Mouse (Mus musculus): ENCODE data around the gene 1700021F07Rik. TPM values are rescaled to one million over a fixed set of nuclear protein-coding genes. Genes with fewer than 3 reads are reported as not detected.

1700021F07Rik gene
- polyA plus RNA-seq, 1 experiment from 2014 or later: not detected

- no peaks in the 10 kb centered on the region for H3K4me1 ChIP-seq (replicated peaks; ENCODE audit: control insufficient read depth, insufficient read depth, low read length)
- no peak overlapping the region for H3K27ac ChIP-seq (ENCODE audit: low read length)
- H3K9me3 ChIP-seq (ENCODE audit: control insufficient read depth, low read length): no peaks in the 10 kb centered on the region
- ATAC-seq: no peak
- no peak overlapping the region for H3K4me2 ChIP-seq (ENCODE audit: low read length)
- no peak overlapping the region for H3K4me3 ChIP-seq (replicated peaks; ENCODE audit: low read length)
- H3K27me3 ChIP-seq (replicated peaks; ENCODE audit: control insufficient read depth, insufficient read depth, low read length): no peaks in the 10 kb centered on the region
- 77% methylated on average over 15 of the region's 15 CpGs for WGBS
- no peak overlapping the region for H3K9ac ChIP-seq (replicated peaks; ENCODE audit: low read depth, low read length)
- no peaks in the 10 kb centered on the region for H3K36me3 ChIP-seq (ENCODE audit: control insufficient read depth, insufficient read depth)
Observed at GRCm38 (mm10) chr2:173532711-173533462, 10.5 kb downstream of the 1700021F07Rik start.

- 76% methylated on average over 7 of the region's 7 CpGs for WGBS
- H3K27ac ChIP-seq (ENCODE audit: low read length): no peak overlapping the region
- H3K9ac ChIP-seq (replicated peaks; ENCODE audit: low read depth, low read length): no peak overlapping the region
- no peak overlapping the region for H3K4me3 ChIP-seq (replicated peaks; ENCODE audit: low read length)
- H3K4me1 ChIP-seq (replicated peaks; ENCODE audit: control insufficient read depth, insufficient read depth, low read length): no peaks in the 10 kb centered on the region
- no peaks in the 10 kb centered on the region for H3K36me3 ChIP-seq (ENCODE audit: control insufficient read depth, insufficient read depth)
- no peak for ATAC-seq
- no peaks in the 10 kb centered on the region for H3K27me3 ChIP-seq (replicated peaks; ENCODE audit: control insufficient read depth, insufficient read depth, low read length)
- H3K9me3 ChIP-seq (ENCODE audit: control insufficient read depth, low read length): no peaks in the 10 kb centered on the region
- H3K4me2 ChIP-seq (ENCODE audit: low read length): no peak overlapping the region
Observed at GRCm38 (mm10) chr2:173534581-173534980, 12.2 kb downstream of the 1700021F07Rik start.

GRCm38 (mm10) chr2:173535390-173535789 is 13.0 kb downstream of the 1700021F07Rik start:
- Histone ChIP-seq H3K4me2 (ENCODE audit: low read length) (no peak overlapping the region), H3K27ac (ENCODE audit: low read length) (no peak overlapping the region), H3K4me1 (replicated peaks; ENCODE audit: control insufficient read depth, insufficient read depth, low read length) (no peaks in the 10 kb centered on the region), H3K36me3 (ENCODE audit: control insufficient read depth, insufficient read depth) (no peaks in the 10 kb centered on the region), H3K9me3 (ENCODE audit: control insufficient read depth, low read length) (no peaks in the 10 kb centered on the region), H3K9ac (replicated peaks; ENCODE audit: low read depth, low read length) (no peak overlapping the region), H3K27me3 (replicated peaks; ENCODE audit: control insufficient read depth, insufficient read depth, low read length) (no peaks in the 10 kb centered on the region), H3K4me3 (replicated peaks; ENCODE audit: low read length) (no peak overlapping the region)
- WGBS: 82% methylated on average over 18 of the region's 18 CpGs
- ATAC-seq: no peak

GRCm38 (mm10) chr2:173535886-173536285 is 13.5 kb downstream of the 1700021F07Rik start:
- WGBS: 95% methylated on average over 9 of the region's 9 CpGs
- Histone ChIP-seq H3K27me3 (replicated peaks; ENCODE audit: control insufficient read depth, insufficient read depth, low read length) (no peaks in the 10 kb centered on the region), H3K9me3 (ENCODE audit: control insufficient read depth, low read length) (no peaks in the 10 kb centered on the region), H3K36me3 (ENCODE audit: control insufficient read depth, insufficient read depth) (no peaks in the 10 kb centered on the region), H3K4me3 (replicated peaks; ENCODE audit: low read length) (no peak overlapping the region), H3K9ac (replicated peaks; ENCODE audit: low read depth, low read length) (no peak overlapping the region), H3K27ac (ENCODE audit: low read length) (no peak overlapping the region), H3K4me1 (replicated peaks; ENCODE audit: control insufficient read depth, insufficient read depth, low read length) (no peaks in the 10 kb centered on the region), H3K4me2 (ENCODE audit: low read length) (no peak overlapping the region)
- ATAC-seq: no peak

GRCm38 (mm10) chr2:173539781-173540180 is 17.4 kb downstream of the 1700021F07Rik start:
- no peak for ATAC-seq
- Histone ChIP-seq H3K4me3 (replicated peaks; ENCODE audit: low read length) (no peak overlapping the region), H3K36me3 (ENCODE audit: control insufficient read depth, insufficient read depth) (no peaks in the 10 kb centered on the region), H3K27me3 (replicated peaks; ENCODE audit: control insufficient read depth, insufficient read depth, low read length) (no peaks in the 10 kb centered on the region), H3K4me2 (ENCODE audit: low read length) (no peak overlapping the region), H3K27ac (ENCODE audit: low read length) (no peak overlapping the region), H3K9me3 (ENCODE audit: control insufficient read depth, low read length) (no peaks in the 10 kb centered on the region), H3K4me1 (replicated peaks; ENCODE audit: control insufficient read depth, insufficient read depth, low read length) (no peaks in the 10 kb centered on the region), H3K9ac (replicated peaks; ENCODE audit: low read depth, low read length) (no peak overlapping the region)
- WGBS: 66% methylated on average over 15 of the region's 15 CpGs

GRCm38 (mm10) chr2:173541748-173542147 is 19.4 kb downstream of the 1700021F07Rik start:
- H3K36me3 ChIP-seq (ENCODE audit: control insufficient read depth, insufficient read depth): no peaks in the 10 kb centered on the region

GRCm38 (mm10) chr2:173542716-173543115 is 20.3 kb downstream of the 1700021F07Rik start:
- Histone ChIP-seq H3K4me2 (ENCODE audit: low read length) (no peak overlapping the region), H3K4me1 (replicated peaks; ENCODE audit: control insufficient read depth, insufficient read depth, low read length) (no peaks in the 10 kb centered on the region), H3K27me3 (replicated peaks; ENCODE audit: control insufficient read depth, insufficient read depth, low read length) (no peaks in the 10 kb centered on the region), H3K36me3 (ENCODE audit: control insufficient read depth, insufficient read depth) (no peaks in the 10 kb centered on the region), H3K9me3 (ENCODE audit: control insufficient read depth, low read length) (no peaks in the 10 kb centered on the region), H3K27ac (ENCODE audit: low read length) (no peak overlapping the region), H3K4me3 (replicated peaks; ENCODE audit: low read length) (no peak overlapping the region), H3K9ac (replicated peaks; ENCODE audit: low read depth, low read length) (no peak overlapping the region)
- 81% methylated on average over 4 of the region's 4 CpGs for WGBS
- no peak for ATAC-seq

More at GRCm38 (mm10) chr2:173541748-173542147, 19.4 kb downstream of the 1700021F07Rik start:
- Histone ChIP-seq H3K4me2 (ENCODE audit: low read length) (no peak overlapping the region), H3K4me1 (replicated peaks; ENCODE audit: control insufficient read depth, insufficient read depth, low read length) (no peaks in the 10 kb centered on the region), H3K27ac (ENCODE audit: low read length) (no peak overlapping the region), H3K9me3 (ENCODE audit: control insufficient read depth, low read length) (no peaks in the 10 kb centered on the region), H3K27me3 (replicated peaks; ENCODE audit: control insufficient read depth, insufficient read depth, low read length) (no peaks in the 10 kb centered on the region), H3K9ac (replicated peaks; ENCODE audit: low read depth, low read length) (no peak overlapping the region), H3K4me3 (replicated peaks; ENCODE audit: low read length) (no peak overlapping the region)
- ATAC-seq: no peak
- WGBS: 84% methylated on average over 4 of the region's 4 CpGs

GRCm38 (mm10) chr2:173545992-173546703 is 23.8 kb downstream of the 1700021F07Rik start:
- ATAC-seq: peak; percentile 72
- no peaks in the 10 kb centered on the region for H3K27me3 ChIP-seq (replicated peaks; ENCODE audit: control insufficient read depth, insufficient read depth, low read length)
- H3K4me2 ChIP-seq (ENCODE audit: low read length): no peak overlapping the region
- no peak overlapping the region for H3K9ac ChIP-seq (replicated peaks; ENCODE audit: low read depth, low read length)
- H3K9me3 ChIP-seq (ENCODE audit: control insufficient read depth, low read length): no peaks in the 10 kb centered on the region
- H3K4me3 ChIP-seq (replicated peaks; ENCODE audit: low read length): no peak overlapping the region
- no peak overlapping the region for H3K27ac ChIP-seq (ENCODE audit: low read length)
- peaks cover 7% of the 10 kb centered on the region; the same call in 1 of the 2 replicates for H3K4me1 ChIP-seq (replicated peaks; ENCODE audit: control insufficient read depth, insufficient read depth, low read length)
- no peaks in the 10 kb centered on the region for H3K36me3 ChIP-seq (ENCODE audit: control insufficient read depth, insufficient read depth)
- WGBS: 42% methylated on average over 15 of the region's 15 CpGs

- Histone ChIP-seq H3K4me2 (ENCODE audit: low read length) (no peak overlapping the region), H3K4me3 (replicated peaks; ENCODE audit: low read length) (no peak overlapping the region), H3K36me3 (ENCODE audit: control insufficient read depth, insufficient read depth) (no peaks in the 10 kb centered on the region), H3K9me3 (ENCODE audit: control insufficient read depth, low read length) (no peaks in the 10 kb centered on the region), H3K4me1 (replicated peaks; ENCODE audit: control insufficient read depth, insufficient read depth, low read length) (peaks cover 7% of the 10 kb centered on the region; the same call in 1 of the 2 replicates), H3K27ac (ENCODE audit: low read length) (no peak overlapping the region), H3K27me3 (replicated peaks; ENCODE audit: control insufficient read depth, insufficient read depth, low read length) (no peaks in the 10 kb centered on the region), H3K9ac (replicated peaks; ENCODE audit: low read depth, low read length) (no peak overlapping the region)
- 46% methylated on average over 10 of the region's 10 CpGs for WGBS
- ATAC-seq: peak; percentile 54
Observed at GRCm38 (mm10) chr2:173549236-173549635, 26.9 kb downstream of the 1700021F07Rik start.

Data from forebrain, embryonic 16.5 days (tissue).